Mouse (Mus musculus) E14TG2a.4 (cell line): ENCODE measurements at regions not wholly inside any gene's neighbourhood (a gene's known extent, or its start where the extent isn't known, plus 50 kb on each side); places are given as distances from the start of the nearest gene placed in this dataset.

Experiments
- CTCF ChIP-seq: conservative IDR thresholded peaks from 2 replicates; pipeline ENCODE4 v1.5.1; 2014; ENCODE audit warnings: low read length
- POU5F1 ChIP-seq: IDR thresholded peaks from 2 replicates; pipeline ENCODE4 v1.6.1; 2014; ENCODE audit warnings: low read length, borderline replicate concordance

DNA sequence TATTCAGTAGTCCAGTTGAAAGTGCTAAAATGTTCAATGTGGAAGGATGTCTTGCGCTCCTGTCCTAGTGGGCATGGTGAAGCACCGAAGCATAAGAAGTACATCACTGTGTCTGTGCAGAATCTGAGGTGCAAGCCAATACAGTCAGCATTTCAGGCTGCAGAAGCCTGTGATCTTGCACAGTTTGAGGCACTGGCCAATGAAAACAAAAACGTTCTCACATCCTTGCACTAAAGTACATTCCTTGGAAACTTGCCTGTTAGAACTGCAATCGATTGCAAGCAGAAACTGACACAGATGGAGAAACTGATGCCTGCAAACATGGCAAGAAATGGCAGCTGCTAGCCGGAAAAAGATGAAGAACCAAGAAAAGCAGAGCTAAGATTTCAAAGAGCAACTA lies 472.9 kb upstream of the Atp11b start:
- TF ChIP-seq CTCF, result no peak
- TF ChIP-seq POU5F1, result no peak
